Mouse (Mus musculus) MN1 (cell line): ENCODE data around the gene 1700023F06Rik.

ENCODE experiments used
- DNase-seq: peaks from one replicate; pipeline ENCODE4 v3.0.0-alpha.2; 2016; ENCODE audit warnings: low spot score

Gene 1700023F06Rik

GRCm38 (mm10) chr11:103181349-103181748 lies 27.0 kb downstream of the 1700023F06Rik start:
- no peak for DNase-seq

- no peak for DNase-seq
These were observed 27.9 kb downstream of the 1700023F06Rik start for GRCm38 (mm10) chr11:103180426-103180825.

- no peak for DNase-seq
These were observed 29.6 kb downstream of the 1700023F06Rik start for GRCm38 (mm10) chr11:103178748-103179147.

GRCm38 (mm10) chr11:103177815-103178485 lies 30.4 kb downstream of the 1700023F06Rik start:
- no peak for DNase-seq

GRCm38 (mm10) chr11:103177216-103177615 lies 31.1 kb downstream of the 1700023F06Rik start:
- no peak for DNase-seq

- DNase-seq, result no peak
These were observed 31.8 kb downstream of the 1700023F06Rik start for GRCm38 (mm10) chr11:103176510-103176909.

- DNase-seq, result peak; percentile 67
These were observed 32.5 kb downstream of the 1700023F06Rik start for GRCm38 (mm10) chr11:103175688-103176442.

GRCm38 (mm10) chr11:103174891-103175391 lies 33.4 kb downstream of the 1700023F06Rik start:
- DNase-seq, result peak; percentile 54

- no peak for DNase-seq
These were observed 33.9 kb downstream of the 1700023F06Rik start for GRCm38 (mm10) chr11:103174411-103174832.

GRCm38 (mm10) chr11:103173771-103174344 lies 34.5 kb downstream of the 1700023F06Rik start:
- DNase-seq, result no peak

- no peak for DNase-seq
These were observed 35.2 kb downstream of the 1700023F06Rik start for GRCm38 (mm10) chr11:103173041-103173770.

- DNase-seq, result no peak
These were observed 35.8 kb downstream of the 1700023F06Rik start for GRCm38 (mm10) chr11:103172392-103173040.

GRCm38 (mm10) chr11:103171703-103172391 lies 36.5 kb downstream of the 1700023F06Rik start:
- no peak for DNase-seq

GRCm38 (mm10) chr11:103171286-103171620 lies 37.1 kb downstream of the 1700023F06Rik start:
- DNase-seq, result peak; percentile 55

GRCm38 (mm10) chr11:103170494-103171285 lies 37.7 kb downstream of the 1700023F06Rik start, which contains the start of gene Fmnl1:
Fmnl1 (plus strand) TSS chr11:103171107.
- peak; percentile 39 for DNase-seq

- peak; percentile 34 for DNase-seq
These were observed 38.3 kb downstream of the 1700023F06Rik start for GRCm38 (mm10) chr11:103170111-103170493.

GRCm38 (mm10) chr11:103169664-103170063 lies 38.7 kb downstream of the 1700023F06Rik start:
- peak; percentile 61 for DNase-seq

- peak; percentile 79 for DNase-seq
These were observed 39.5 kb downstream of the 1700023F06Rik start for GRCm38 (mm10) chr11:103168690-103169390.

GRCm38 (mm10) chr11:103164391-103164790 lies 44.0 kb downstream of the 1700023F06Rik start:
- DNase-seq, result no peak
